Mouse (Mus musculus): Measurements from ENCODE around the gene Clec2e. TPM values are rescaled to one million over a fixed set of nuclear protein-coding genes. Genes with fewer than 3 reads are reported as not detected.
"Not testable (repeated sequence)": the region's sequence is repeated elsewhere in the genome, so short reads cannot be mapped to it uniquely, and the experiment has no call there.

Clec2e gene
- under 1 TPM; 0.25 to 0.35 TPM for total RNA-seq (2021)
- long read RNA-seq, experiment 1: 0 reads
- long read RNA-seq, experiment 2: 0 reads

- DNase-seq; intact Hi-C loops (cut with DNase I; ENCODE audit: low total_unique reads): not testable (repeated sequence)
Observed at GRCm38 (mm10) chr6:129100794-129101193, at the start of gene Clec2e. Clec2e (minus strand) TSS chr6:129100913.

- intact Hi-C loops (cut with DNase I; ENCODE audit: low total_unique reads): no loop called here
- no peak for DNase-seq
Observed at GRCm38 (mm10) chr6:129146812-129147211, 46.1 kb upstream of the Clec2e start.

GRCm38 (mm10) chr6:129132604-129133341, 32.1 kb upstream of the Clec2e start:
- intact Hi-C loops (cut with DNase I; ENCODE audit: low total_unique reads): no loop called here

GRCm38 (mm10) chr6:129126861-129127260, 26.1 kb upstream of the Clec2e start:
- intact Hi-C loops (cut with DNase I; ENCODE audit: low total_unique reads): no loop called here

More at GRCm38 (mm10) chr6:129132604-129133341, 32.1 kb upstream of the Clec2e start:
- no peak for DNase-seq

GRCm38 (mm10) chr6:129124531-129124930, 23.8 kb upstream of the Clec2e start:
- DNase-seq; intact Hi-C loops (cut with DNase I; ENCODE audit: low total_unique reads): not testable (repeated sequence)

More at GRCm38 (mm10) chr6:129126861-129127260, 26.1 kb upstream of the Clec2e start:
- no peak for DNase-seq

- DNase-seq: no peak
- intact Hi-C loops (cut with DNase I; ENCODE audit: low total_unique reads): no loop called here
Observed at GRCm38 (mm10) chr6:129116223-129116622, 15.5 kb upstream of the Clec2e start.

GRCm38 (mm10) chr6:129114237-129114636, 13.5 kb upstream of the Clec2e start:
- intact Hi-C loops (cut with DNase I; ENCODE audit: low total_unique reads): not testable (repeated sequence)

GRCm38 (mm10) chr6:129113769-129114168, 13.1 kb upstream of the Clec2e start:
- no peak for DNase-seq
- intact Hi-C loops (cut with DNase I; ENCODE audit: low total_unique reads): no loop called here

More at GRCm38 (mm10) chr6:129114237-129114636, 13.5 kb upstream of the Clec2e start:
- not testable (repeated sequence) for DNase-seq

- DNase-seq: no peak
- intact Hi-C loops (cut with DNase I; ENCODE audit: low total_unique reads): no loop called here
Observed at GRCm38 (mm10) chr6:129113030-129113673, 12.4 kb upstream of the Clec2e start.

- no peak for DNase-seq
Observed at GRCm38 (mm10) chr6:129112526-129112925, 11.8 kb upstream of the Clec2e start.

GRCm38 (mm10) chr6:129107916-129108315, 7.2 kb upstream of the Clec2e start:
- intact Hi-C loops (cut with DNase I; ENCODE audit: low total_unique reads): no loop called here
- no peak for DNase-seq

More at GRCm38 (mm10) chr6:129112526-129112925, 11.8 kb upstream of the Clec2e start:
- intact Hi-C loops (cut with DNase I; ENCODE audit: low total_unique reads): no loop called here

- no peak for DNase-seq
- intact Hi-C loops (cut with DNase I; ENCODE audit: low total_unique reads): no loop called here
Observed at GRCm38 (mm10) chr6:129102858-129103555, 2.3 kb upstream of the Clec2e start.

- DNase-seq: no peak
- intact Hi-C loops (cut with DNase I; ENCODE audit: low total_unique reads): no loop called here
Observed at GRCm38 (mm10) chr6:129101604-129102003, 891 bp upstream of the Clec2e start.

- peak; percentile 9 for DNase-seq
- intact Hi-C loops (cut with DNase I; ENCODE audit: low total_unique reads): loop anchor here (10.0 kb wide), 1 partner anchor 77 kb away; no protein-coding TSS in a partner anchor
Observed at GRCm38 (mm10) chr6:129097929-129098328, 2.8 kb downstream of the Clec2e start.

GRCm38 (mm10) chr6:129095166-129095565, 5.5 kb downstream of the Clec2e start:
- intact Hi-C loops (cut with DNase I; ENCODE audit: low total_unique reads): loop anchor here (10.0 kb wide), 1 partner anchor 80 kb away; no protein-coding TSS in a partner anchor
- DNase-seq: peak; percentile 12

GRCm38 (mm10) chr6:129088596-129088995, 12.1 kb downstream of the Clec2e start:
- intact Hi-C loops (cut with DNase I; ENCODE audit: low total_unique reads): not testable (repeated sequence)

GRCm38 (mm10) chr6:129088161-129088560, 12.6 kb downstream of the Clec2e start:
- intact Hi-C loops (cut with DNase I; ENCODE audit: low total_unique reads): no loop called here
- peak; percentile 16 for DNase-seq

More at GRCm38 (mm10) chr6:129088596-129088995, 12.1 kb downstream of the Clec2e start:
- not testable (repeated sequence) for DNase-seq

- intact Hi-C loops (cut with DNase I; ENCODE audit: low total_unique reads); DNase-seq: not testable (repeated sequence)
Observed at GRCm38 (mm10) chr6:129086031-129086430, 14.7 kb downstream of the Clec2e start.

- DNase-seq: no peak
- intact Hi-C loops (cut with DNase I; ENCODE audit: low total_unique reads): no loop called here
Observed at GRCm38 (mm10) chr6:129085098-129085497, 15.6 kb downstream of the Clec2e start.

GRCm38 (mm10) chr6:129066986-129067385, 33.7 kb downstream of the Clec2e start:
- intact Hi-C loops (cut with DNase I; ENCODE audit: low total_unique reads): loop anchor here (5.0 kb wide), 1 partner anchor 215 kb away; no protein-coding TSS in a partner anchor
- no peak for DNase-seq

Data from gastrocnemius, postnatal 14 days (tissue).